Comparison of ENCODE assay signal across 8 mouse cellular contexts in genomic region chr5:35971841-35972578, GRCm38 (mm10).
DNase-seq lines count a peak whose midpoint lies in the region; ATAC-seq lines count a peak whose summit lies in the region.

No protein-coding gene starts in this region.

- 63% methylated on average over 10 of the region's 10 CpGs for WGBS in forebrain, embryonic 10.5 days
- WGBS in forebrain, embryonic 16.5 days, result 62% methylated on average over 10 of the region's 10 CpGs

- H3K27ac ChIP-seq in forebrain, embryonic 10.5 days, result no peak overlapping the region
- H3K27ac ChIP-seq in forebrain, embryonic 16.5 days (ENCODE audit: low read length), result no peak overlapping the region

- H3K9me3 ChIP-seq in forebrain, embryonic 10.5 days, result no peaks in the 10 kb centered on the region
- H3K9me3 ChIP-seq in forebrain, embryonic 16.5 days (ENCODE audit: control insufficient read depth, low read length), result no peaks in the 10 kb centered on the region

- peaks cover 9% of the 10 kb centered on the region for H3K4me1 ChIP-seq in forebrain, embryonic 10.5 days
- H3K4me1 ChIP-seq in forebrain, embryonic 16.5 days (replicated peaks; ENCODE audit: control insufficient read depth, insufficient read depth, low read length), result peaks cover 7% of the 10 kb centered on the region; the same call in 1 of the 2 replicates

- no peak overlapping the region for H3K9ac ChIP-seq in forebrain, embryonic 16.5 days (replicated peaks; ENCODE audit: low read depth, low read length)

- H3K4me3 ChIP-seq in forebrain, embryonic 10.5 days, result no peak overlapping the region
- H3K4me3 ChIP-seq in forebrain, embryonic 16.5 days (replicated peaks; ENCODE audit: low read length), result no peak overlapping the region

- no peak overlapping the region for H3K4me2 ChIP-seq in forebrain, embryonic 16.5 days (ENCODE audit: low read length)

- no peaks in the 10 kb centered on the region for H3K27me3 ChIP-seq in forebrain, embryonic 10.5 days (ENCODE audit: poor library complexity, severe bottlenecking)
- no peaks in the 10 kb centered on the region for H3K27me3 ChIP-seq in forebrain, embryonic 16.5 days (replicated peaks; ENCODE audit: control insufficient read depth, insufficient read depth, low read length)

- H3K36me3 ChIP-seq in forebrain, embryonic 10.5 days (replicated peaks), result peaks cover 50% of the 10 kb centered on the region
- H3K36me3 ChIP-seq in forebrain, embryonic 16.5 days (ENCODE audit: control insufficient read depth, insufficient read depth), result peaks cover 10% of the 10 kb centered on the region

- DNase-seq in forebrain, embryonic 10.5 days (ENCODE audit: extremely low spot score, low spot score), result peak; percentile 57
- peak; percentile 81 for DNase-seq in R1 (ENCODE audit: low read depth, low spot score)
- peak; percentile 71 to 73 for DNase-seq in cerebellum, postnatal 36 days
- DNase-seq in kidney, postnatal 25 days, result peak; percentile 76 to 81
- peak; percentile 49 to 83 for DNase-seq in spleen, postnatal 4 days (ENCODE audit: low spot score in 2 of 2)

- ATAC-seq in forebrain, embryonic 16.5 days, result no peak
- ATAC-seq in granulocyte monocyte progenitor cell, adult 5-6 weeks (replicated peaks; ENCODE audit: poor library complexity, severe bottlenecking), result 0 out of 2 replicates have a peak, but pooled peaks have one; percentile 59
- ATAC-seq in megakaryocyte, adult 5-6 weeks (ENCODE audit: poor library complexity, severe bottlenecking), result peak; percentile 65
